Mouse (Mus musculus) liver, embryonic 14.5 days (tissue): ENCODE measurements around the gene Rbfox1. TPM values are rescaled to one million over a fixed set of nuclear protein-coding genes. Genes with fewer than 3 reads are reported as not detected.

Experiments used
- ATAC-seq: fragments of 200-750 bp; cut with Nextera tagmentation; 2 replicates; pipeline ENCODE4 v1.8.0; 2017; ENCODE audit warnings: moderate number of reproducible peaks, mild to moderate bottlenecking, moderate library complexity; ENCODE audit not compliant: insufficient read depth
- DNase-seq, 3 experiments: peaks; one replicate each; pipeline ENCODE4 v3.0.0-alpha.2; 2012 to 2013; ENCODE audit warnings: low read depth in 3 of 3, low spot score in 3 of 3
- H3K27ac ChIP-seq: fragments of 300-500 bp; sonication (generic); 2 replicates; pipeline ENCODE4 v1.5.1; 2014; ENCODE audit warnings: moderate library complexity, mild to moderate bottlenecking, control low read depth, inconsistent platforms
- H3K27me3 ChIP-seq: fragments of 300-500 bp; sonication (generic); 2 replicates; pipeline ENCODE4 v1.6.1; 2014; ENCODE audit warnings: mild to moderate bottlenecking, low read length, moderate library complexity; ENCODE audit not compliant: control insufficient read depth, insufficient read depth
- H3K36me3 ChIP-seq: fragments of 300-500 bp; sonication (generic); replicated peaks from 2 replicates; pipeline ENCODE4 v1.6.1; 2014; ENCODE audit warnings: low read depth; ENCODE audit not compliant: control insufficient read depth, insufficient read depth
- H3K4me1 ChIP-seq, 2 experiments: fragments of 200-500 bp in 1 of 2; fragments of 300-500 bp in 1 of 2; sonication (generic) in 1 of 2; replicated peaks; 2 replicates each; pipeline ENCODE4 v1.6.1; 2012 to 2014; ENCODE audit warnings: antibody characterized with exemption in 1 of 2, inconsistent platforms in 1 of 2, low read length in 1 of 2; ENCODE audit not compliant: control insufficient read depth in 2 of 2, insufficient read depth in 2 of 2
- H3K4me2 ChIP-seq: fragments of 300-500 bp; sonication (generic); 2 replicates; pipeline ENCODE4 v1.6.1; 2014; ENCODE audit warnings: low read depth, mild to moderate bottlenecking, control low read depth, moderate library complexity
- H3K4me3 ChIP-seq, 2 experiments: fragments of 200-500 bp in 1 of 2; fragments of 300-500 bp in 1 of 2; sonication (generic) in 1 of 2; 2 replicates each; pipeline ENCODE4 v1.5.1; 2012 to 2014; ENCODE audit warnings: low read depth in 2 of 2, low read length in 2 of 2, mild to moderate bottlenecking in 2 of 2, control low read depth in 1 of 2, inconsistent platforms in 1 of 2, moderate library complexity in 1 of 2; ENCODE audit not compliant: insufficient read depth in 1 of 2
- H3K9ac ChIP-seq: fragments of 300-500 bp; sonication (generic); replicated peaks from 2 replicates; pipeline ENCODE4 v1.6.1; 2014; ENCODE audit warnings: mild to moderate bottlenecking, control low read depth, moderate library complexity
- H3K9me3 ChIP-seq: fragments of 300-500 bp; sonication (generic); 2 replicates; pipeline ENCODE4 v1.6.1; 2016; ENCODE audit warnings: low read length, mixed read lengths; ENCODE audit not compliant: control insufficient read depth
- CTCF ChIP-seq: IDR thresholded peaks from 2 replicates; pipeline ENCODE4 v1.5.1; 2016; ENCODE audit warnings: antibody characterized with exemption, low read depth, control low read depth
- EP300 ChIP-seq: IDR thresholded peaks from 2 replicates; pipeline ENCODE4 v1.6.1; 2016; ENCODE audit warnings: antibody characterized with exemption, low read depth
- WGBS: fragments of 180-500 bp; shearing (Covaris S2); extraction: QIAGEN DNeasy Blood & Tissue Kit; methylation state at CpG from one replicate; pipeline ENCODE4 v1.1.7; 2014; ENCODE audit not compliant: insufficient replicate concordance; 5-methylcytosine and 5-hydroxymethylcytosine counted together
- polyA plus RNA-seq, 2 experiments: library from polyadenylated mRNA; depleted of rRNA in 1 of 2; stranded (reverse) in 1 of 2; unstranded in 1 of 2; fragments of >200 nt; fragmentation: Nextera tagmentation in 1 of 2; extraction: Ambion mirVana in 1 of 2; gene quantifications; 2 replicates each; pipeline versions ENCODE4 v1.2.1 to v1.2.3; 2012 to 2014

Rbfox1 gene
- polyA plus RNA-seq, 2 experiments = 0.02 TPM; not detected in 1

DNA sequence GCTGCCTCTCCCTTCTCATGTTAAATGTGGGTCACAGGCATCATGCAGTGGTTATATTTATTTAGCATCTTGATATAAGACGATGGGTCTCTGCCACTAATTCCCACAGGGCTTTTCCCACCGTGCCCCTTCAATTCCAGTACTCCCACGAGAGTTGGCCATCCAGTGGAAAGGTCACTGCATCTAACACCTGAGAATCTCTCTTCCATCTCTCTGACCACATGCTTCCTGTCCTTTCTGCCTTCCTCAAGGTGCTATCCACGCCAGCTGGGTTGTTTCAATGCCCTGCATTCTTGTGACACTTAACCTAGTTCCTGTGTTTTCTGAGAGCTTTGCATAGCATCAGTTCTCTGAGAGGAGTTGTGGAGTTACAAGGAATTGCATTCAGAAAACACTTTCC lies 1112.0 kb downstream of the Rbfox1 start:
- TF ChIP-seq CTCF (no peak), EP300 (no peak)
- no peak for ATAC-seq
- Histone ChIP-seq H3K27me3 (no peaks in the 10 kb centered on the region), H3K4me3 (no peak overlapping the region), H3K9ac (no peak overlapping the region), H3K27ac (no peak overlapping the region), H3K36me3 (no peaks in the 10 kb centered on the region), H3K4me2 (no peak overlapping the region), H3K4me1 (no peaks in the 10 kb centered on the region), H3K9me3 (no peaks in the 10 kb centered on the region)
- no peak for DNase-seq
- 42% methylated on average over 4 of the region's 4 CpGs for WGBS

DNA sequence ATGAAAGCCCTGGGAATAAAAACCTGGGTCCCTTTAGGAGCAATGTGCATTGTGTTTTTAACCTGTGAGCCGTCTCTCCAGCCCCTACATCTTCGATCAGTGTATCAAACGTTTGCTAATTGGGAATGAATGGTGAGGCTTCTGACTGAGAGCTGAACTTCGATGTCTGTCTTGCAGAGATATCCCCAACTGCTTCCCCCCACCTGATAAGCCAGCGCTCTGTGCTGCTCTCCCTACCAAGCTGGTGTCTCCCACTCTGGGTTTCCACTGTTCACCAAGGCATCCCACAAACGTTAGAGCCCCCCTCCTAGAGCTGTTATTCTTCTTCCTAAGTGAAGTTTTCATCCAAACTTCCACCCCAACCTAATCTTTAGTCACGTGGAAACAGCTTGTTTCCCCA lies 1112.7 kb downstream of the Rbfox1 start:
- TF ChIP-seq CTCF = no peak
- no peak for TF ChIP-seq EP300
- H3K27me3 ChIP-seq = no peaks in the 10 kb centered on the region
- no peaks in the 10 kb centered on the region for H3K4me1 ChIP-seq
- no peak overlapping the region for H3K4me2 ChIP-seq
- no peaks in the 10 kb centered on the region for H3K36me3 ChIP-seq
- WGBS = 13% methylated on average over 7 of the region's 7 CpGs
- no peak for ATAC-seq
- no peaks in the 10 kb centered on the region for H3K9me3 ChIP-seq
- DNase-seq = no peak
- H3K4me3 ChIP-seq = no peak overlapping the region
- no peak overlapping the region for H3K9ac ChIP-seq
- no peak overlapping the region for H3K27ac ChIP-seq

DNA sequence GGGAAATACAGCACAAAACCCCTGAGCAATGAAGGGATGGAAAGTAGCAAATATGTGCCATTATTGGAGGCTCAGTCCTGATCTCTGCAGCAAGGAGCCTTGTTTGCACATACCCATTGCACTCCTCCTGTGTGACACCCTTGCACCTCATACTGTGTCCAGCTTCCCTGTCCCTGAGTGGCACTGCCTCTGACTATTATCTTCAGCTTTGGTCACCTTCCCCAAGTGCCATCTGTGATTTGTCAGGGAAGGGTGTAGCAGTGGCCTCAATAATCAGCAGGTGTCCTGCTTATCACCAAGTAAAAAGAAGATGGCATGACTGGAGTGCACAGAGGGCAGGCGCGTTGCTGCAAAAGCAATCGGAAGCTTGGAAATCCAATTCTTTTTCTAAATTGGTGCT lies 1119.4 kb downstream of the Rbfox1 start:
- Histone ChIP-seq H3K4me2 (no peak overlapping the region), H3K9ac (no peak overlapping the region), H3K27ac (no peak overlapping the region), H3K36me3 (no peaks in the 10 kb centered on the region), H3K4me1 (no peaks in the 10 kb centered on the region), H3K4me3 (no peak overlapping the region), H3K27me3 (no peaks in the 10 kb centered on the region), H3K9me3 (no peaks in the 10 kb centered on the region)
- no peak for TF ChIP-seq CTCF
- no peak for TF ChIP-seq EP300
- WGBS = 84% methylated on average over 3 of the region's 3 CpGs
- ATAC-seq = no peak
- no peak for DNase-seq

DNA sequence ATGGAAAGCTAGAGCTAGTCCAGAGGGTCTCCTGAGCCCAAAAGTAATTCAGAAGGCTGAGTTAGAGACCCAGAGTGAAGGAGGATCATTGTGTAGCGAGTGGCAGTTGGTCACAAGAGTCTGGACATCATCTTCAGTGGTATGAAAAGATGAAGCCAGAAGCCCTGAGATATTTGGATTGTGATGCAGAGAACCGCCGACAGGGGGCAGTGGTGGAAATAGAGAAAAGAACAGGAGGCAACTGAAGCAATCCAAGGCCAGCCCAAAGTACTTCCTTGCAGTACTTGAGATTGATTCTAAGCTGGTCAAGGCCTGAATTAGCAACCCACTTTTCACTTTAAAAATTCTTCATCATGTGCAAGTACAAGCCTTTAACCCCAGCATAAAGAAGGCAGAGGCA lies 1120.3 kb downstream of the Rbfox1 start:
- Histone ChIP-seq H3K9ac (no peak overlapping the region), H3K9me3 (no peaks in the 10 kb centered on the region), H3K27ac (no peak overlapping the region), H3K36me3 (no peaks in the 10 kb centered on the region), H3K4me3 (no peak overlapping the region), H3K27me3 (no peaks in the 10 kb centered on the region), H3K4me1 (no peaks in the 10 kb centered on the region), H3K4me2 (no peak overlapping the region)
- TF ChIP-seq CTCF = peak; percentile 57
- no peak for TF ChIP-seq EP300
- DNase-seq (no peak), ATAC-seq (no peak)
- 6% methylated on average over 3 of the region's 3 CpGs for WGBS

DNA sequence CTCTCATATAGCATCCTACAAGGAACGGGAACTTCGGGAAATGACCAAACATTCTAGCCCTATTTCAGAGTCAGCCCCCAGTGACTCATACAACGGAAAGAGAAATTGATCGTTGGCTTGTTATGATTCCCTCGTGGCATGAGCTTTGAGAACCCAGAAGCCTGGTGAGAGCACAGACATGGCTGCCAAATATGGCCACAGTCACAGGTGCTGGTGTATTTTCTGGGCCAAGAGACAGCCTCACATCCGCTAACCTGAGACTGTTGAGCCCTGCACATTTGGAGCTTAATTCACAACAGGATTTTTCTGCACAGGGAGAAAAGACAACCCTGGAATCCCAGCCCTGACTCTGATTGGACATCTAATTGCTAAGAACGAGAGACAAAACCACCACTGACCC lies 1132.2 kb downstream of the Rbfox1 start:
- Histone ChIP-seq H3K4me1 (no peaks in the 10 kb centered on the region), H3K9me3 (no peaks in the 10 kb centered on the region), H3K9ac (no peak overlapping the region), H3K4me2 (no peak overlapping the region), H3K4me3 (no peak overlapping the region), H3K27ac (no peak overlapping the region), H3K36me3 (no peaks in the 10 kb centered on the region), H3K27me3 (no peaks in the 10 kb centered on the region)
- ATAC-seq (no peak), DNase-seq (no peak)
- TF ChIP-seq CTCF = no peak
- no peak for TF ChIP-seq EP300
- WGBS = 59% methylated on average over 7 of the region's 7 CpGs

DNA sequence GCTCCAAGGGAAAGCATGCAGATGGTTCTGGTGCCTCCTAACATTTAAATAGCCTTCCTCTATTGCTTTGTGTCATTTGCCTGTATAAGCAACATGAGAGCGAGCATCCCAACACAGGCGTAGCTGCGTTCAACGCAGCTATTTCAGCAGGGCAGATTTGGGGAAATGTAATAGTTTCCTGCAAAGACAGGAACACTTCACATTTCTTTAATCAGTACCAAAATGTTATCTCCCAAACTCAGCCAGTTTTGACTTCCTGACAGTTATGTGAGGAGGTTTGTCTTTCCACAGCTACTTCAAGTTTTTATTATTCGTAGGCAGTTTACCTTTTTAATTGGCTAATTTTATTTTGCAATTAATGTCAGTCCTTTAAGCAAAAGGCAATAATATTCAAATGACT lies 1149.1 kb downstream of the Rbfox1 start:
- Histone ChIP-seq H3K9ac (no peak overlapping the region), H3K9me3 (no peaks in the 10 kb centered on the region), H3K36me3 (no peaks in the 10 kb centered on the region), H3K4me1 (no peaks in the 10 kb centered on the region), H3K4me2 (no peak overlapping the region), H3K27me3 (peaks cover 4% of the 10 kb centered on the region), H3K27ac (no peak overlapping the region), H3K4me3 (no peak overlapping the region)
- 13% methylated on average over 5 of the region's 5 CpGs for WGBS
- DNase-seq = no peak
- TF ChIP-seq EP300 (no peak), CTCF (no peak)
- ATAC-seq = no peak
